Mouse (Mus musculus): ENCODE data around the gene Tgtp1.
"Not testable (repeated sequence)": the region's sequence is repeated elsewhere in the genome, so short reads cannot be mapped to it uniquely, and the experiment has no call there.

DNA sequence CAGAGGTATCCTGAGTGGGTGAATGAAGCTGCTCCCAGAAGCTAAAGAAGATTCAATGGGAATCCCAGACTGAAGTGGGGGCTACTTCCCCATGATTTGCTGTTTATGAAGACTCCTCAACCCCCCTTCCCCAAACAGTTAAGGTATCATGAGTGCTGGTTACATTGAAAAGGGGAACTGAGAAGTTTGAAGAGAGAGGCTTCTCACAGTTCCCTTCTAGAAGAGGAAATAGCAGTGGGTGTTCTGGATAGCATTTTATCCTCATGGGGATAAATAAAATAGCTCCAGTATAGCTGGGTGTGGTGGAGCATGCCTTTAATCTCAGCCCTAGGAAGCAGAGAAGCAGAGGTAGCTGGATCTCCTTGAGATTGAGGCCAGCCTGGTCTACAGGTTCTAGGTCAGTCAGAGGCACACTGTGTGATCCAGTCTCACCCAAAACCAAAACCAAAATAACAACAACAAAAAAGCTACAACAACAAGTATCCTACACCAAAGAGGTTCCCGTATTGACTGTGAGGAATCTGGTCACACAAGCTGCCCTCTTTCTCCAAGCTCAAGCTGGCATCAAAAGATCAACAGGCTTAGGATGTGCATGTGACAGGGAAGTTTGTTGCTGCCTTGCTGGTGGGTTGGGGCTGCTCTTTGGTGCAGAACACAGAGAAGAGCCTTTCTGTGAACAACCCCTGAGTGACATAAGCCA, 15.6 kb downstream of the Tgtp1 start, which contains the start of gene Olfr56:
- not testable (repeated sequence) for TF ChIP-seq POLR2A (IDR thresholded peaks at IDR 0.05; ENCODE audit: low read depth, low read length); CTCF (conservative IDR thresholded peaks at IDR 0.05; ENCODE audit: insufficient read depth, insufficient read length, low read depth, low read length)

All from kidney, adult 2 months (tissue).